Mouse (Mus musculus): ENCODE data around the gene Gm15294. TPM values are rescaled to one million over a fixed set of nuclear protein-coding genes. Genes with fewer than 3 reads are reported as not detected.

Gene Gm15294
- total RNA-seq (2021) = not detected in 2 replicates
- long read RNA-seq, experiment 1 = 0 reads
- long read RNA-seq, experiment 2 = 0 reads

GRCm38 (mm10) chrX:141875135-141875534 lies at the start of gene Gm15294:
Gm15294 (minus strand) TSS chrX:141875235.
- no peak for DNase-seq

- DNase-seq = no peak
Measured at GRCm38 (mm10) chrX:141884336-141885048, 9.5 kb upstream of the Gm15294 start.

DNA sequence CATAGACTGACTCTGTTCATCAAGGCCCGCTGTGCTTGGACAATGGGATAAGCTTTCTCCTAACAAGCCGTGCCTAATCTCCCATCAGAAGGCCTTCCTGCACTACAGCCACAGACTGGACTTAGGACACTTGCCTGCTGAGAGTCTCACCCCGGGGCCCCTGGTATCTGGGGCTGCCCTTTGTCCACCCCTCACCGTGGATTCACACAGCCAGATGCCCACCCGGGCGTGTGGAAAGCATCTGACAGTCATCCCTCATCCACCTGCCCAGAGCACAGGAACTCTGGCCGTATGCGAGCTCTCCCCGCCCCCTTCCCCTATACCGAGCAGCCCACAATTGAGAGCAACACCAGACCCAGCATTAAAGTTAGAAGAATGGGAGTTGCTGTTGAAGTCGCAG lies 1.0 kb downstream of the Gm15294 start:
- no peak for DNase-seq

DNA sequence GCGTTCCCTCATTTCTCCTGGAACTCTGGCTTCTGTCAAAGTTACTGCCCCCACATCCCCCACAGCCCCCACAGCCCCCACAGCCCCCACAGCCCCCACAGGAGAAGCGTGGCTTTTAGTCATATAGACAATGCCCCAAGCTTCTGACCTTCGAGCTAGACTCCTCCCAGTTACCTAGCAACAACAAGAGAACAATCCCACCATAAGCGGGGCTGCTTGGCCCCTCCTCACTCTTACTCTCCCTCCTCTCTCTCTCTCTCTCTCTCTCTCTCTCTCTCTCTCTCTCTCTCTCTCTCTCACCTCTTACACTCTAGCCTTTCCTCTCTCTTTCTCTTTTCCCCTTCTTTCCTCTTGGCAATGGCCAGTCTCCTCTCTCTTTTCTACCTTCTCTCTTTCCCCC lies 1.4 kb downstream of the Gm15294 start:
- DNase-seq = no peak

DNA sequence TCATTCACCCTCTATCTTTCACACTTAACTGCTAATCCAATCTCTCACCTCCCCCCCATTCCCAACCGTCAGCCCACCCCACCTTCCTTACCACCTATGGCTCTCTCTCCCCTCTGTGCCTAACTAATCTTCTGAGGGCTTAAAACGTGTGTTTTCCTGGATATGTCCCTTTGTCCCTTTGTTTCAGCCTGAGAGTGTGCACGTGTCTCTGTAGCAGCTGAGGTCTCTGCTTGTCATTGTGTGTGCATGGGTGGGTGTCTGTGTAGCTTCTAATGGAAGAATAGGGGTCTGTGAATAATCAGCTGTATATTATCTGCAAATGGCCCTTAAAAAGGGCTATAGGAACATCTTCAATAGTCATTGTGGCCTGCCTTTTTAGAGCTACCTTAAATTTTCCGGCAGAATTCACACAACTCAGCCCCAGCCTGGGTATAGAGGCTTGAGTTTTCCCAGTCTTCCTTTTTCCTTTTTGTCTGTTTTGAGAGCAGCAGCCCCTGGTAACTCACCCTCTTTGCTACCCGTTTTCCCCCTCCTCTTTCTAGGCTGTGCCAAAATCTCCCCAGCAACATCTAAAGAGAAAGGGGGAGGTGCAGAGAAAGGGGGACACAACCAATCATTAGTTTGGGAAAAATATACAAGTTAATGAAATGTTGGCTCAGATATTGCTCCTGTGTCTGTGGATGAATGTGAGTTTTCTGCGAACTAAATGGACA lies 19.2 kb downstream of the Gm15294 start:
- DNase-seq = no peak

Other genes with a start within 250 kb of the Gm15294 start
- gene Irs4, start 150.0 kb downstream of the Gm15294 start, total RNA-seq (2021) = 0.04 and 0.15 TPM in 2 replicates

Measured in adrenal gland, postnatal 14 days (tissue).